Comparison of ENCODE assay signal across 17 mouse cellular contexts in the genomic region with DNA sequence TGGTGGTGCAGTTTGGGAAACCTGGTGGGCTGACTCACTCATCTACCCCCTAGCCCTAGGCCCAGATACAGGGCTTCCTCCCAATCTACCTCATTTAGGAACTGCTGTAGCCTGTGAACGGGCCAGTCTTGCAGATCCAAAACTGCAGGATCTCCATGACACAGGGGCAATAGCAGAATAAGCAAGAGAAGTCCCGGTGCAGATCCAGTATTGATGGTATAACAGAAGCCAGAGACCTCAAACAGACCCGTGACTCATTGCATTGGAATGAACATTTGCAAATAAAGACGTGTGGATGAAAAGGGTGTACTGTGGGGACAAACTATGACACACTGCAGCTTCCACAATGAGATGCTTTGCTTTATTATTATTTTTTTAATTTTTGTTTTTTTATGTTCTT.
DNase-seq lines count a peak whose midpoint lies in the region; ATAC-seq and TF ChIP-seq lines count a peak whose summit lies in the region.
"Had no signal": no experiment of that assay in that cellular context is flagged by ENCODE, and none has a peak within 500 bp of the region (broad histone marks: within the 10 kb centered on the region; RNA-seq: fewer than 3 reads in every experiment).

No protein-coding gene starts in this region.

- no peak for TF ChIP-seq CTCF in lung, embryonic 14.5 days (IDR thresholded peaks at IDR 0.05; ENCODE audit: low read depth)

- peaks cover 10% of the 10 kb centered on the region; the same call in 1 of the 2 replicates for H3K4me1 ChIP-seq in lung, embryonic 14.5 days (ENCODE audit: insufficient read depth)
- peaks cover 12% of the 10 kb centered on the region for H3K4me1 ChIP-seq in lung, embryonic 16.5 days (replicated peaks; ENCODE audit: control insufficient read depth, insufficient read depth, low read length)
- H3K4me1 ChIP-seq in stomach, embryonic 16.5 days (ENCODE audit: control insufficient read depth, insufficient read depth, low read length), result 0 out of 2 replicates have a peak, but pooled peaks cover 3% of the 10 kb centered on the region
- H3K4me1 ChIP-seq: liver, embryonic 13.5 days had no signal

- H3K4me2 ChIP-seq in lung, embryonic 14.5 days, result no peak overlapping the region
- no peak overlapping the region for H3K4me2 ChIP-seq in lung, embryonic 16.5 days (ENCODE audit: low read depth, low read length)
- H3K4me2 ChIP-seq in stomach, embryonic 16.5 days (ENCODE audit: low read depth, low read length), result no peak overlapping the region
- H3K4me2 ChIP-seq: embryonic facial prominence, embryonic 12.5 days; hindbrain, embryonic 12.5 days; limb, embryonic 12.5 days; liver, embryonic 13.5 days had no signal

- 33% methylated on average over 4 of the region's 4 CpGs for WGBS in lung, embryonic 14.5 days
- WGBS in lung, embryonic 16.5 days, result 28% methylated on average over 4 of the region's 4 CpGs
- 34% methylated on average over 4 of the region's 4 CpGs for WGBS in stomach, embryonic 16.5 days

- peak; percentile 45 for DNase-seq in lung, embryonic 14.5 days
- no peak for DNase-seq in lung, postnatal 4 days
- DNase-seq in MN1 (ENCODE audit: low spot score), result peak; percentile 58
- DNase-seq in left cerebral cortex, adult 18-20 months (ENCODE audit: low spot score in 2 of 2), result no peak
- DNase-seq in testis, postnatal 14 days (ENCODE audit: low spot score), result no peak
- DNase-seq: adrenal gland, postnatal 14 days; cerebellum, adult 18-20 months; liver, embryonic 13.5 days had no signal

- no peak overlapping the region for H3K4me3 ChIP-seq in lung, embryonic 14.5 days (ENCODE audit: low read depth, low read length)
- H3K4me3 ChIP-seq in lung, embryonic 16.5 days (ENCODE audit: low read length), result no peak overlapping the region
- H3K4me3 ChIP-seq in stomach, embryonic 16.5 days (replicated peaks; ENCODE audit: low read length), result no peak overlapping the region
- H3K4me3 ChIP-seq: embryonic facial prominence, embryonic 12.5 days; hindbrain, embryonic 12.5 days; layer of hippocampus, adult 2 months; left cerebral cortex, adult 2 months; limb, embryonic 12.5 days; liver, embryonic 13.5 days had no signal

- ATAC-seq in lung, embryonic 14.5 days (ENCODE audit: insufficient read depth), result peak; percentile 76; the same call in 1 of the 2 replicates
- peak; percentile 64; the same call in 1 of the 2 replicates for ATAC-seq in lung, embryonic 16.5 days (ENCODE audit: low read depth)
- peak; percentile 37; the same call in 1 of the 2 replicates for ATAC-seq in stomach, embryonic 16.5 days (ENCODE audit: insufficient read depth, low FRiP score)
- ATAC-seq: activated CD4-positive, CD25-positive, alpha-beta regulatory T cell, adult 4 months had no signal

- no peak overlapping the region for H3K27ac ChIP-seq in lung, embryonic 14.5 days (ENCODE audit: low read depth)
- no peak overlapping the region for H3K27ac ChIP-seq in lung, embryonic 16.5 days (ENCODE audit: low read length)
- H3K27ac ChIP-seq in stomach, embryonic 16.5 days (ENCODE audit: low read length), result no peak overlapping the region
- H3K27ac ChIP-seq: embryonic facial prominence, embryonic 12.5 days; hindbrain, embryonic 12.5 days; kidney, postnatal 0 days; layer of hippocampus, adult 2 months; left cerebral cortex, adult 2 months; limb, embryonic 12.5 days; liver, embryonic 13.5 days had no signal

- no peaks in the 10 kb centered on the region for H3K9me3 ChIP-seq in lung, embryonic 14.5 days (ENCODE audit: low read depth, low read length)
- peaks cover 4% of the 10 kb centered on the region; the same call in 1 of the 2 replicates for H3K9me3 ChIP-seq in lung, embryonic 16.5 days (ENCODE audit: control insufficient read depth, low read length)
- H3K9me3 ChIP-seq in stomach, embryonic 16.5 days (replicated peaks; ENCODE audit: control insufficient read depth, low read length), result no peaks in the 10 kb centered on the region; the same call in 1 of the 2 replicates
- H3K9me3 ChIP-seq: embryonic facial prominence, embryonic 12.5 days; hindbrain, embryonic 12.5 days; liver, embryonic 13.5 days had no signal

- no peaks in the 10 kb centered on the region for H3K27me3 ChIP-seq in lung, embryonic 14.5 days (ENCODE audit: insufficient read depth, low read length)
- no peaks in the 10 kb centered on the region for H3K27me3 ChIP-seq in lung, embryonic 16.5 days (ENCODE audit: control insufficient read depth, insufficient read depth, low read depth, low read length)
- H3K27me3 ChIP-seq in stomach, embryonic 16.5 days (ENCODE audit: control insufficient read depth, insufficient read depth, low read length), result no peaks in the 10 kb centered on the region
- H3K27me3 ChIP-seq: embryonic facial prominence, embryonic 12.5 days; hindbrain, embryonic 12.5 days; limb, embryonic 12.5 days; liver, embryonic 13.5 days had no signal

- H3K36me3 ChIP-seq in lung, embryonic 14.5 days (ENCODE audit: insufficient read depth), result no peaks in the 10 kb centered on the region
- H3K36me3 ChIP-seq in lung, embryonic 16.5 days (ENCODE audit: control insufficient read depth, insufficient read depth, low read length), result no peaks in the 10 kb centered on the region
- no peaks in the 10 kb centered on the region for H3K36me3 ChIP-seq in stomach, embryonic 16.5 days (ENCODE audit: control insufficient read depth, insufficient read depth, low read length)
- H3K36me3 ChIP-seq: embryonic facial prominence, embryonic 12.5 days; hindbrain, embryonic 12.5 days; limb, embryonic 12.5 days; liver, embryonic 13.5 days had no signal

- H3K9ac ChIP-seq in lung, embryonic 14.5 days, result no peak overlapping the region
- no peak overlapping the region for H3K9ac ChIP-seq in lung, embryonic 16.5 days (ENCODE audit: low read length)
- no peak overlapping the region for H3K9ac ChIP-seq in stomach, embryonic 16.5 days (ENCODE audit: low read length)
- H3K9ac ChIP-seq: embryonic facial prominence, embryonic 12.5 days; hindbrain, embryonic 12.5 days; limb, embryonic 12.5 days; liver, embryonic 13.5 days had no signal

Comparison
In these comparisons a context has a peak if more than half of its experiments do, and no peak if none do; other contexts are left out.
1. DNase-seq: peak in lung, embryonic 14.5 days (single experiment) and MN1 (single experiment); none in lung, postnatal 4 days (0 of 2), left cerebral cortex, adult 18-20 months (0 of 2) and testis, postnatal 14 days (single experiment).
2. Peak in every context shown above with its lines, with median percentiles within 50 percentile points of each other: ATAC-seq.